ENCODE assay signal across 23 mouse cellular contexts in the genomic region with DNA sequence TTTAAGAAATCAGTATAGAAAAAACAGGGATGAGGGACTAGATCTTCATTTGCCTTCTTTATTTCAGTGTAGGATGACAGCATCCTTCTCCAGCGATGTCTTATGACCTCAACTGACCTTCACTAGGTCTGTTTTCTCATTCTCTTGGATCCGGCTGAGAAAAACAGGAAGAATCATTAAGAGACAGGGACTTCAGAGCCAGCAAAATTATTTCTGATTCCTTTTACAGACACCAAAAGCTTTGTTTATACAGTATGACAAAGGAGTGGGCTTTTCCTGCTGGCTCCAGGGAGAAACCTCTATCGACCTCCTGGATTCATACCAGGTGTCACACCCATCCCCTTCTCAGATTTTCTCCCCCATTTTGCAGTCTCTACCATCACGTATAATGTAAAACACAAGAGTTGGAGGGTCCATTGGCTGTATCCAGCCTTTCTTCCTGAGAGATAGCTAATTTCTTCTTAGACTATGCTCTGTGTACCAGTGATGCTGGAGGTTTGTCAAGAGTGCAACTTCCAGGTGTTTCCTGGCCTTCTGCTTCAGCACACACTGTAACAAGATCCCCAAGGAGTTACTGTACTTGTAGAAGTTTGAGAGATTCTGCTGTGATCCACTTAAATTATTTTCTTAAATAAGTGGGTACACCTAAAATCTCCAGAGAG. TPM values are rescaled to one million over a fixed set of nuclear protein-coding genes. Genes with fewer than 3 reads are reported as not detected.
DNase-seq lines count a peak whose midpoint lies in the region; ATAC-seq lines count a peak whose summit lies in the region.
"Had no signal": no experiment of that assay in that cellular context is flagged by ENCODE, and none has a peak within 500 bp of the region (broad histone marks: within the 10 kb centered on the region; RNA-seq: fewer than 3 reads in every experiment).

No protein-coding gene starts in this region.

- H3K27me3 ChIP-seq in heart, embryonic 10.5 days (ENCODE audit: insufficient read depth, poor library complexity, severe bottlenecking): no peaks in the 10 kb centered on the region
- H3K27me3 ChIP-seq in kidney, embryonic 16.5 days (ENCODE audit: insufficient read depth, low read length): no peaks in the 10 kb centered on the region
- no peaks in the 10 kb centered on the region for H3K27me3 ChIP-seq in hindbrain, embryonic 13.5 days
- H3K27me3 ChIP-seq: limb, embryonic 15.5 days; midbrain, embryonic 12.5 days had no signal

- no peak overlapping the region for H3K27ac ChIP-seq in heart, embryonic 10.5 days
- H3K27ac ChIP-seq in kidney, embryonic 16.5 days (ENCODE audit: low read length): no peak overlapping the region; the same call in 1 of the 2 replicates
- peak overlapping the region; percentile 84 for H3K27ac ChIP-seq in brown adipose tissue, adult 24 weeks (replicated peaks; ENCODE audit: low read depth, low read length)
- H3K27ac ChIP-seq in hindbrain, embryonic 13.5 days: no peak overlapping the region
- H3K27ac ChIP-seq: hindbrain, postnatal 0 days; kidney, postnatal 0 days; limb, embryonic 15.5 days; liver, embryonic 14.5 days; midbrain, embryonic 12.5 days had no signal

- 70% methylated on average over 4 of the region's 4 CpGs for WGBS in heart, embryonic 10.5 days
- 52% methylated on average over 4 of the region's 4 CpGs for WGBS in kidney, embryonic 16.5 days
- 78% methylated on average over 4 of the region's 4 CpGs for WGBS in hindbrain, embryonic 13.5 days

- intact Hi-C loops in heart, postnatal 10 days (cut with DNase I): loop anchor here (2.0 kb wide), 2 partner anchors 49 to 69 kb away; no protein-coding TSS in a partner anchor

- H3K36me3 ChIP-seq in heart, embryonic 10.5 days: no peaks in the 10 kb centered on the region
- H3K36me3 ChIP-seq in kidney, embryonic 16.5 days (ENCODE audit: insufficient read depth, low read length): no peaks in the 10 kb centered on the region
- no peaks in the 10 kb centered on the region for H3K36me3 ChIP-seq in hindbrain, embryonic 13.5 days
- H3K36me3 ChIP-seq: limb, embryonic 15.5 days; midbrain, embryonic 12.5 days had no signal

- no peak overlapping the region for H3K4me2 ChIP-seq in kidney, embryonic 16.5 days (replicated peaks; ENCODE audit: low read depth, low read length)
- no peak overlapping the region for H3K4me2 ChIP-seq in hindbrain, embryonic 13.5 days
- H3K4me2 ChIP-seq: limb, embryonic 15.5 days; midbrain, embryonic 12.5 days had no signal

- ATAC-seq in kidney, embryonic 16.5 days (ENCODE audit: low FRiP score, low TSS enrichment): no peak
- ATAC-seq in hindbrain, embryonic 13.5 days (ENCODE audit: low FRiP score): no peak
- ATAC-seq: forebrain, postnatal 0 days; hindbrain, postnatal 0 days; intestine, embryonic 16.5 days had no signal

- H3K9ac ChIP-seq in kidney, embryonic 16.5 days (replicated peaks; ENCODE audit: low read length): no peak overlapping the region
- no peak overlapping the region for H3K9ac ChIP-seq in hindbrain, embryonic 13.5 days
- H3K9ac ChIP-seq: forebrain, postnatal 0 days; limb, embryonic 15.5 days; liver, embryonic 14.5 days; midbrain, embryonic 12.5 days had no signal

- no peak overlapping the region for H3K4me3 ChIP-seq in heart, embryonic 10.5 days
- no peak overlapping the region for H3K4me3 ChIP-seq in kidney, embryonic 16.5 days (ENCODE audit: low read length)
- no peak overlapping the region for H3K4me3 ChIP-seq in brown adipose tissue, adult 24 weeks (ENCODE audit: insufficient read depth, low read depth, low read length)
- H3K4me3 ChIP-seq in hindbrain, embryonic 13.5 days: no peak overlapping the region
- H3K4me3 ChIP-seq: limb, embryonic 15.5 days; midbrain, embryonic 12.5 days had no signal

- H3K9me3 ChIP-seq in heart, embryonic 10.5 days: no peaks in the 10 kb centered on the region
- no peaks in the 10 kb centered on the region for H3K9me3 ChIP-seq in kidney, embryonic 16.5 days (ENCODE audit: low read length)
- no peaks in the 10 kb centered on the region for H3K9me3 ChIP-seq in hindbrain, embryonic 13.5 days
- H3K9me3 ChIP-seq: limb, embryonic 15.5 days; midbrain, embryonic 12.5 days had no signal

- no peaks in the 10 kb centered on the region for H3K4me1 ChIP-seq in heart, embryonic 10.5 days
- no peaks in the 10 kb centered on the region for H3K4me1 ChIP-seq in kidney, embryonic 16.5 days (ENCODE audit: insufficient read depth, low read length)
- peaks cover 21% of the 10 kb centered on the region for H3K4me1 ChIP-seq in brown adipose tissue, adult 24 weeks (ENCODE audit: control insufficient read depth, insufficient read depth, insufficient read length, low read length)
- no peaks in the 10 kb centered on the region for H3K4me1 ChIP-seq in hindbrain, embryonic 13.5 days (replicated peaks)
- H3K4me1 ChIP-seq: limb, embryonic 15.5 days; midbrain, embryonic 12.5 days had no signal

- DNase-seq in heart, adult 11 months: peak; percentile 97
- DNase-seq in heart, embryonic 10.5 days (ENCODE audit: low spot score): no peak
- DNase-seq in kidney, adult 9 months: peak; percentile 11
- DNase-seq in heart, postnatal 10 days: peak; percentile 40 to 45
- DNase-seq: adrenal gland, postnatal 25 days; cerebellum, adult 11 months; cerebellum, adult 9-11 months; forebrain, postnatal 0 days; left cerebral cortex, postnatal 4 days; lung, postnatal 10 days had no signal

RNA-seq across cellular contexts. Expression of a gene that starts 18.7 kb away (rescaled TPM):
- polyA plus RNA-seq in heart, embryonic 10.5 days (2016; fragmentation: Nextera tagmentation; extraction: Ambion mirVana): 0.14 and 0.20 TPM in 2 replicates
- polyA plus RNA-seq in kidney, embryonic 16.5 days (2015; fragmentation: Nextera tagmentation; extraction: Ambion mirVana): 0.68 and 0.80 TPM in 2 replicates
- 0.38 and 0.79 TPM in 2 replicates for polyA plus RNA-seq in brown adipose tissue, adult 24 weeks (2012; ENCODE audit: insufficient read depth, insufficient read length, missing spikeins)
- 1 to 10 TPM; 3.5 to 6.3 TPM for total RNA-seq in heart, postnatal 10 days (2021)
- 6.9 and 7.7 TPM in 2 replicates for polyA plus RNA-seq in hindbrain, embryonic 13.5 days (2015; fragmentation: Nextera tagmentation; extraction: Ambion mirVana)
- total RNA-seq: hematopoietic stem cell, adult 5-6 weeks; megakaryocyte, adult 5-6 weeks; monocyte, adult 5-6 weeks; neutrophil, adult 5-6 weeks had no signal

RNA-seq across cellular contexts. Expression of a gene that starts 42.2 kb away (rescaled TPM):
- 7.0 and 23.8 TPM in 2 replicates for polyA plus RNA-seq in heart, embryonic 10.5 days (2016; fragmentation: Nextera tagmentation; extraction: Ambion mirVana)
- 125 and 126 TPM in 2 replicates for polyA plus RNA-seq in kidney, embryonic 16.5 days (2015; fragmentation: Nextera tagmentation; extraction: Ambion mirVana)
- 6.1 and 16.7 TPM in 2 replicates for polyA plus RNA-seq in brown adipose tissue, adult 24 weeks (2012; ENCODE audit: insufficient read depth, insufficient read length, missing spikeins)
- 100 to 1,000 TPM; 149 to 219 TPM for total RNA-seq in heart, postnatal 10 days (2021)
- 31.7 and 39.0 TPM in 2 replicates for polyA plus RNA-seq in hindbrain, embryonic 13.5 days (2015; fragmentation: Nextera tagmentation; extraction: Ambion mirVana)
- total RNA-seq: hematopoietic stem cell, adult 5-6 weeks; monocyte, adult 5-6 weeks had no signal
